Comparison of ENCODE assay signal across 29 mouse cellular contexts in genomic region chr19:36953637-36954206, GRCm38 (mm10). TPM values are rescaled to one million over a fixed set of nuclear protein-coding genes. Genes with fewer than 3 reads are reported as not detected.
DNase-seq lines count a peak whose midpoint lies in the region; ATAC-seq lines count a peak whose summit lies in the region.
"Had no signal": no experiment of that assay in that cellular context is flagged by ENCODE, and none has a peak within 500 bp of the region (broad histone marks: within the 10 kb centered on the region; RNA-seq: fewer than 3 reads in every experiment).

No protein-coding gene starts in this region.

- no peaks in the 10 kb centered on the region for H3K27me3 ChIP-seq in embryonic facial prominence, embryonic 11.5 days (ENCODE audit: control insufficient read depth, insufficient read depth, low read length)
- H3K27me3 ChIP-seq in embryonic facial prominence, embryonic 10.5 days (replicated peaks; ENCODE audit: low read depth, poor library complexity, severe bottlenecking), result no peaks in the 10 kb centered on the region
- H3K27me3 ChIP-seq in liver, embryonic 12.5 days (replicated peaks), result no peaks in the 10 kb centered on the region
- H3K27me3 ChIP-seq in midbrain, embryonic 10.5 days (ENCODE audit: low read depth, poor library complexity, severe bottlenecking), result no peaks in the 10 kb centered on the region
- H3K27me3 ChIP-seq: embryonic facial prominence, embryonic 13.5 days; forebrain, embryonic 15.5 days; megakaryocyte, embryonic 14.5 days had no signal

- no peaks in the 10 kb centered on the region for H3K4me1 ChIP-seq in embryonic facial prominence, embryonic 11.5 days (ENCODE audit: control insufficient read depth, insufficient read depth, low read length)
- no peaks in the 10 kb centered on the region for H3K4me1 ChIP-seq in embryonic facial prominence, embryonic 10.5 days
- peaks cover 36% of the 10 kb centered on the region for H3K4me1 ChIP-seq in liver, embryonic 12.5 days
- peaks cover 13% of the 10 kb centered on the region for H3K4me1 ChIP-seq in midbrain, embryonic 10.5 days
- H3K4me1 ChIP-seq: embryonic facial prominence, embryonic 13.5 days; forebrain, embryonic 15.5 days had no signal

- no peak overlapping the region for H3K4me2 ChIP-seq in embryonic facial prominence, embryonic 11.5 days (ENCODE audit: low read depth, low read length)
- no peak overlapping the region for H3K4me2 ChIP-seq in liver, embryonic 12.5 days
- H3K4me2 ChIP-seq: embryonic facial prominence, embryonic 13.5 days; forebrain, embryonic 15.5 days had no signal

- no peak overlapping the region for H3K27ac ChIP-seq in embryonic facial prominence, embryonic 11.5 days (replicated peaks; ENCODE audit: low read depth, low read length)
- no peak overlapping the region for H3K27ac ChIP-seq in embryonic facial prominence, embryonic 10.5 days (replicated peaks)
- no peak overlapping the region for H3K27ac ChIP-seq in liver, embryonic 12.5 days
- no peak overlapping the region for H3K27ac ChIP-seq in midbrain, embryonic 10.5 days (replicated peaks)
- H3K27ac ChIP-seq: embryonic facial prominence, embryonic 13.5 days; forebrain, embryonic 15.5 days; layer of hippocampus, adult 2 months had no signal

- H3K9me3 ChIP-seq in embryonic facial prominence, embryonic 11.5 days (replicated peaks; ENCODE audit: control insufficient read depth, low read length), result no peaks in the 10 kb centered on the region
- H3K9me3 ChIP-seq in embryonic facial prominence, embryonic 10.5 days, result no peaks in the 10 kb centered on the region
- no peaks in the 10 kb centered on the region for H3K9me3 ChIP-seq in liver, embryonic 12.5 days (replicated peaks)
- no peaks in the 10 kb centered on the region for H3K9me3 ChIP-seq in midbrain, embryonic 10.5 days (replicated peaks)
- H3K9me3 ChIP-seq: embryonic facial prominence, embryonic 13.5 days; forebrain, embryonic 15.5 days; megakaryocyte, embryonic 14.5 days had no signal

- no peak overlapping the region for H3K9ac ChIP-seq in embryonic facial prominence, embryonic 11.5 days (replicated peaks; ENCODE audit: low read length)
- no peak overlapping the region for H3K9ac ChIP-seq in liver, embryonic 12.5 days
- H3K9ac ChIP-seq: embryonic facial prominence, embryonic 13.5 days; forebrain, embryonic 15.5 days had no signal

- H3K36me3 ChIP-seq in embryonic facial prominence, embryonic 11.5 days (replicated peaks; ENCODE audit: control insufficient read depth, insufficient read depth, low read depth, low read length), result no peaks in the 10 kb centered on the region
- peaks cover 41% of the 10 kb centered on the region for H3K36me3 ChIP-seq in embryonic facial prominence, embryonic 10.5 days (replicated peaks)
- peaks cover 53% of the 10 kb centered on the region for H3K36me3 ChIP-seq in liver, embryonic 12.5 days
- H3K36me3 ChIP-seq in midbrain, embryonic 10.5 days, result peaks cover 38% of the 10 kb centered on the region

- peak; percentile 6 for DNase-seq in embryonic facial prominence, embryonic 11.5 days (ENCODE audit: low spot score)
- DNase-seq in embryonic facial prominence, embryonic 10.5 days (ENCODE audit: low spot score), result no peak
- no peak for DNase-seq in liver
- DNase-seq in c-Kit-positive CD71-positive TER-119-negative erythroid progenitor cells, embryonic 14.5 days (ENCODE audit: low read depth), result peak; percentile 32
- DNase-seq in adrenal gland, adult 8-10 months, result no peak
- no peak for DNase-seq in midbrain, embryonic 10.5 days (ENCODE audit: low spot score)
- DNase-seq: adrenal gland, postnatal 14 days; cerebellum, adult 11 months; cerebellum, adult 9-11 months; gastrocnemius, postnatal 10 days; heart, postnatal 36 days; kidney, adult 9 months; kidney, postnatal 25 days; lung, adult 18-20 months; right cerebral cortex, adult 18-20 months; right cerebral cortex, postnatal 4 days; thymus, postnatal 14 days had no signal

- ATAC-seq in embryonic facial prominence, embryonic 11.5 days (replicated peaks; ENCODE audit: insufficient number of reproducible peaks, low FRiP score, low TSS enrichment, low read depth), result no peak
- ATAC-seq in liver, embryonic 12.5 days, result peak; percentile 71
- ATAC-seq in megakaryocyte progenitor cell, adult 5-6 weeks (replicated peaks; ENCODE audit: poor library complexity), result peak; percentile 65
- ATAC-seq: activated CD4-positive, CD25-positive, alpha-beta regulatory T cell, adult 4 months; CD4-positive, CD25-positive, alpha-beta regulatory T cell, adult 4 months; forebrain, embryonic 15.5 days; hindbrain, embryonic 16.5 days; intestine, embryonic 16.5 days; midbrain, embryonic 16.5 days had no signal

- 67% methylated on average over 4 of the region's 4 CpGs for WGBS in embryonic facial prominence, embryonic 11.5 days
- 70% methylated on average over 4 of the region's 4 CpGs for WGBS in embryonic facial prominence, embryonic 10.5 days
- WGBS in liver, embryonic 12.5 days (ENCODE audit: insufficient replicate concordance), result 34% methylated on average over 4 of the region's 4 CpGs
- 55% methylated on average over 4 of the region's 4 CpGs for WGBS in midbrain, embryonic 10.5 days

- H3K4me3 ChIP-seq in embryonic facial prominence, embryonic 11.5 days (ENCODE audit: low read depth, low read length), result no peak overlapping the region
- no peak overlapping the region for H3K4me3 ChIP-seq in embryonic facial prominence, embryonic 10.5 days
- H3K4me3 ChIP-seq in liver, embryonic 12.5 days, result no peak overlapping the region
- no peak overlapping the region for H3K4me3 ChIP-seq in midbrain, embryonic 10.5 days
- H3K4me3 ChIP-seq: embryonic facial prominence, embryonic 13.5 days; erythroblast, embryonic 14.5 days; forebrain, embryonic 15.5 days; layer of hippocampus, adult 2 months; megakaryocyte, embryonic 14.5 days had no signal

RNA-seq across cellular contexts. Expression of gene Btaf1, which starts 27.8 kb away (rescaled TPM):
- 16.5 and 17.9 TPM in 2 replicates for polyA plus RNA-seq in embryonic facial prominence, embryonic 11.5 days (2014; fragmentation: Nextera tagmentation; extraction: Ambion mirVana)
- polyA plus RNA-seq in embryonic facial prominence, embryonic 10.5 days (2016; fragmentation: Nextera tagmentation; extraction: Ambion mirVana), result 16.6 and 20.3 TPM in 2 replicates
- 23.0 and 24.8 TPM in 2 replicates for polyA plus RNA-seq in liver, embryonic 12.5 days (2016; fragmentation: Nextera tagmentation; extraction: Ambion mirVana)
- 39.9 and 45.4 TPM in 2 replicates for total RNA-seq in megakaryocyte progenitor cell, adult 5-6 weeks (2015)
- total RNA-seq in megakaryocyte progenitor cell, adult 5-6 weeks (2017), result 51.6 and 71.5 TPM in 2 replicates
- total RNA-seq in adrenal gland, adult 8-10 months (2022), result 10 to 100 TPM; 20.8 to 28.6 (median 27.2) TPM
- polyA plus RNA-seq in midbrain, embryonic 10.5 days (2016; fragmentation: Nextera tagmentation; extraction: Ambion mirVana), result 17.5 and 19.2 TPM in 2 replicates

RNA-seq across cellular contexts. Expression of gene Fgfbp3, which starts 34.3 kb away (rescaled TPM):
- polyA plus RNA-seq in embryonic facial prominence, embryonic 11.5 days (2014; fragmentation: Nextera tagmentation; extraction: Ambion mirVana), result 8.6 and 10.7 TPM in 2 replicates
- polyA plus RNA-seq in embryonic facial prominence, embryonic 10.5 days (2016; fragmentation: Nextera tagmentation; extraction: Ambion mirVana), result 9.1 and 11.7 TPM in 2 replicates
- polyA plus RNA-seq in liver, embryonic 12.5 days (2016; fragmentation: Nextera tagmentation; extraction: Ambion mirVana), result 2.5 and 2.9 TPM in 2 replicates
- total RNA-seq in megakaryocyte progenitor cell, adult 5-6 weeks (2015), result 2.0 and 3.6 TPM in 2 replicates
- total RNA-seq in megakaryocyte progenitor cell, adult 5-6 weeks (2017), result 0.58 and 2.0 TPM in 2 replicates
- total RNA-seq in adrenal gland, adult 8-10 months (2022), result 1 to 10 TPM; 4.2 to 6.3 (median 5.3) TPM
- 23.9 and 33.3 TPM in 2 replicates for polyA plus RNA-seq in midbrain, embryonic 10.5 days (2016; fragmentation: Nextera tagmentation; extraction: Ambion mirVana)
- polyA plus RNA-seq: activated CD4-positive, CD25-positive, alpha-beta regulatory T cell, adult 4 months; CD4-positive, CD25-positive, alpha-beta regulatory T cell, adult 4 months had no signal

Comparison
In these comparisons a context has a peak if more than half of its experiments do, and no peak if none do; other contexts are left out.
1. DNase-seq: peak in embryonic facial prominence, embryonic 11.5 days (single experiment) and c-Kit-positive CD71-positive TER-119-negative erythroid progenitor cells, embryonic 14.5 days (single experiment); none in embryonic facial prominence, embryonic 10.5 days (single experiment), liver (single experiment), adrenal gland, adult 8-10 months (single experiment) and midbrain, embryonic 10.5 days (single experiment).